Mouse (Mus musculus) E14TG2a.4 (cell line): Measurements from ENCODE around the gene Adgrg3.

Source experiments
- H3K27me3 ChIP-seq: 2 replicates; pipeline ENCODE4 v1.6.1; 2014; ENCODE audit warnings: low read length, control low read depth; ENCODE audit not compliant: insufficient read depth
- H3K36me3 ChIP-seq: 2 replicates; pipeline ENCODE4 v1.6.1; 2014; ENCODE audit warnings: low read length, control low read depth; ENCODE audit not compliant: insufficient read depth
- H3K4me1 ChIP-seq: replicated peaks from 2 replicates; pipeline ENCODE4 v1.6.1; 2014; ENCODE audit warnings: low read depth, low read length, control low read depth
- H3K4me3 ChIP-seq: replicated peaks from 2 replicates; pipeline ENCODE4 v1.5.1; 2014; ENCODE audit warnings: mild to moderate bottlenecking, low read length
- H3K9me3 ChIP-seq: 2 replicates; pipeline ENCODE4 v1.6.1; 2014; ENCODE audit warnings: low read length, control low read depth
- CTCF ChIP-seq: conservative IDR thresholded peaks from 2 replicates; pipeline ENCODE4 v1.5.1; 2014; ENCODE audit warnings: low read length
- NANOG ChIP-seq: IDR thresholded peaks from 2 replicates; pipeline ENCODE4 v1.6.1; 2014; ENCODE audit warnings: borderline replicate concordance, low read length, mixed read lengths
- POU5F1 ChIP-seq: IDR thresholded peaks from 2 replicates; pipeline ENCODE4 v1.6.1; 2014; ENCODE audit warnings: low read length, borderline replicate concordance

Gene Adgrg3

DNA sequence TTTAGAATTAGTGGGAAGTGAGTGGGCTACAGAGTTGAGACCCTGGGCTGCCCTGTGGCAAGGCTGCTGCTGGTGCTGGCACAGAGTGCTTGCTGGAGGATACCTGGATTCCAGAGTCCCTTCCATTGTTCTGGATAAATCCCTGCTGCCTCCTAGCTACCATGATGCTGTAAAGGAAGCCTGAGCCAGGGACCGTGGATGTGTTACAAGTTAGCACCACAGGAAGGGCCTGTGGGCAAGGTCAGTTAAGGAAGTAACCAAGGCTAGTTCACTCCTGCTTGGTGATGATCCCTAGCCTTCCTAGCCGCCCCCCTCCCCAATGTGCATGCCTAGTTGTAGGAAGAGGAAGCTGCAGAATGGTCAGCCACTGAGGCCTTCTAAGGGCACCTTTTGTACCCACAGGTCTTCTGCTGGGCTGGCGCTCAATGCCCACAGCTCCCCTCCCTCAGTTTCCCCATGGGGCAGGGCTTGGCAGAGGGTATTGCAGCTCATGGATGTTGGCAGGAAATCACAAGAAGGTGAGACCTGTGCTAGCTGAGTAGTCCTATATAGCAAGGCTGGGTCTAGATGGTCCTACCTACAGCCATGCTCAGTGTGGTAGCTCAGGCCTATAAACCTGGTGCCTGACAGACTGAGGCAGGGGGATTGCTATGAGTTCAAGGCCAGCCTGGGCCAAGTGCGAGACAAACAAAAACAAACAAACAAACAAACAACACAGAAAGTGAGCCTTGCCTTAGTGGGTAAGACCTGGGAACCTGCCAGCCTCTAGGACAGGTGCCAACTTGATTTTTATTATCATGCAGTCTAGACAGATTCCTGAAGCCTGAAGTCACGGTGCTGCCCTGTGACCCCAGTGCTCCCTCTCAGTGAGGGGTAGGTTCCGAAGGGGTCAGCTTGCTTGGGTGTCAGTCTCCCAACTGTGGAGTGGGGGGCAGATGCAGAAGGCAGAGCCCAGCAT lies 20.3 kb upstream of the Adgrg3 start:
- no peak for TF ChIP-seq NANOG
- no peak for TF ChIP-seq CTCF
- no peak for TF ChIP-seq POU5F1
- no peak overlapping the region for H3K4me3 ChIP-seq
- H3K27me3 ChIP-seq, result peaks cover 38% of the 10 kb centered on the region
- peaks cover 48% of the 10 kb centered on the region for H3K4me1 ChIP-seq
- H3K36me3 ChIP-seq, result no peaks in the 10 kb centered on the region
- no peaks in the 10 kb centered on the region for H3K9me3 ChIP-seq

DNA sequence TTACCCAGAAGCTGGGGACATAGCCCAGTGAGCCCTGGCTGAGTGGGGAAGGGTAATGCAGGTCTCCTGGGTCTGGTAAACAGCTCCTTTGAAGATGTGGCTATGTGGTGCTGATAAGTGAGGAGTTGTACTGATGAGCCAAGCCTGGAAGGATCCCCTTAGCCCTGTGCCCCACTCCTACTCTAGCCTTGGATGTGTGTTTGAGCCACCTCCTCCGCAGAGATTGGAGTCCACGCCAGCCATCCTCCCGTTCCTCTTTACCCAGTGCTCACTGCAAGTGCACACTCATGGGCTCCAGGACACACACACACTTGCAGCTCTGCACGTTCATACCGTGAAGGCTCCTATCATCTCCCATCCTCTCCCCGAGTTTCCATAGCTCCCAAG lies 19.6 kb upstream of the Adgrg3 start:
- peaks cover 32% of the 10 kb centered on the region for H3K27me3 ChIP-seq
- H3K36me3 ChIP-seq, result no peaks in the 10 kb centered on the region
- TF ChIP-seq POU5F1 (no peak), NANOG (no peak), CTCF (no peak)
- peaks cover 47% of the 10 kb centered on the region for H3K4me1 ChIP-seq
- H3K4me3 ChIP-seq, result no peak overlapping the region
- H3K9me3 ChIP-seq, result no peaks in the 10 kb centered on the region

DNA sequence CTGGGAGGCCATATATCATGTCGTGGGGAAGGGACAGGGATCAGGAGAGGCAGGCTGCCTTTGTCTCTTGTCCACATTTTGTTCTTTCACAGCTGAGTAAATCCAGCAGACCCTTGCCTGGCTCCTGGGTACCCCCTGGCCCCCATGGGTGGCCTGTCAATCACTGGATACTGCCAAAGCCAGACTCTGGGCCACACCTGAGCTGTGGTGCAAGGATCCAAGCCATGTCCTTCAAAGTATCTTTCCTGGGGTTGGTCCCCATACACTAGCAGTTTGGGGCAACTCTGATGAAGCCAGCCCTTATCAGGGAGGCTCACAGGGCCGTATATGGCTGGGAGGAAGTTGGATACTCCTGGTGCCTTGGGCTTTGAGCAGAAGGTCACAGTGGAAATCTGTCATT lies 19.1 kb upstream of the Adgrg3 start:
- peaks cover 52% of the 10 kb centered on the region for H3K4me1 ChIP-seq
- TF ChIP-seq CTCF (no peak), NANOG (no peak), POU5F1 (no peak)
- H3K36me3 ChIP-seq, result no peaks in the 10 kb centered on the region

DNA sequence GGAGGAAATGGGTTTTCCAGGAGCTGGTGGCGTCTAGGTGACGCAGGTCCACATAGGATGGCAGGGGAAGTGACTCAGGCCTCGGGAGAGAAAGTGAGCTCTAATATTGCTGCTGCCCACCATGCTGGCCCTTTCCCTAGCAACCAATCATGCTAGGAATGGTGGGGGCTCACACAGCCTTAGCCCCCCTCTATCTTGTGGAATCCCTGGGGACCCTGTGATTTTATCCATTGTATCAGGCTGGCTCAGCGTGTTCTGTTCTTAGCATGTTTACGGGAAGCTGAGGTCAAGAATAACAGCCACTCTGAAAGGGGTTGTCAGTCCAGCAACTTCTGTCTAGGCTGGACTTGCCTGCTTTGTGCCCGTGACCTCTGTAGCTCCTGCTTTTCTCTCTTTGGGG lies 18.5 kb upstream of the Adgrg3 start:
- Histone ChIP-seq H3K4me3 (no peak overlapping the region), H3K27me3 (peaks cover 21% of the 10 kb centered on the region), H3K4me1 (peaks cover 51% of the 10 kb centered on the region), H3K36me3 (no peaks in the 10 kb centered on the region), H3K9me3 (no peaks in the 10 kb centered on the region)
- TF ChIP-seq NANOG (no peak), CTCF (no peak), POU5F1 (no peak)

More for the DNA sequence above, 19.1 kb upstream of the Adgrg3 start:
- no peak overlapping the region for H3K4me3 ChIP-seq
- H3K27me3 ChIP-seq, result peaks cover 27% of the 10 kb centered on the region
- no peaks in the 10 kb centered on the region for H3K9me3 ChIP-seq

DNA sequence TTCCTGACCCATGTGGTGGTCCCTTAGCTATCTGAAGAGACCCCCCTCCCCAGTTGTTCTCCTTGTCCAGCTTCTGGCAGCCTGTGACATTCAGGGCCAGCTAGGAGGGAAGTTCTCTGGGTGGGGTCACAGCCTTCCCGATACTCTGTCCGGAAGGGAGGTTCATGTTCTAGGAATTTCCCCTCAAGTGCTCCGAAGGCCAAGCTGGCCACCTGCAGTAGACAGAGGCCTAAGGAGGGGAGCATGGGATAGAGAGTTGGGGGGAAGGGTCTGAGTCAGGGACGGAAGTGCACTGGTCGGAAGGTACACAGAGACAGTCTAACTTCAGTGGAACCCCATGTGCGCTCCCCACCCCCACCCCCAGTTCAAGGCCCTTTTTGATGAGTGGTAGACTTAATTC lies 17.5 kb upstream of the Adgrg3 start:
- TF ChIP-seq NANOG, result no peak
- no peak for TF ChIP-seq CTCF
- no peak for TF ChIP-seq POU5F1
- Histone ChIP-seq H3K27me3 (peaks cover 12% of the 10 kb centered on the region), H3K9me3 (no peaks in the 10 kb centered on the region), H3K4me1 (peaks cover 46% of the 10 kb centered on the region), H3K4me3 (no peak overlapping the region), H3K36me3 (no peaks in the 10 kb centered on the region)

DNA sequence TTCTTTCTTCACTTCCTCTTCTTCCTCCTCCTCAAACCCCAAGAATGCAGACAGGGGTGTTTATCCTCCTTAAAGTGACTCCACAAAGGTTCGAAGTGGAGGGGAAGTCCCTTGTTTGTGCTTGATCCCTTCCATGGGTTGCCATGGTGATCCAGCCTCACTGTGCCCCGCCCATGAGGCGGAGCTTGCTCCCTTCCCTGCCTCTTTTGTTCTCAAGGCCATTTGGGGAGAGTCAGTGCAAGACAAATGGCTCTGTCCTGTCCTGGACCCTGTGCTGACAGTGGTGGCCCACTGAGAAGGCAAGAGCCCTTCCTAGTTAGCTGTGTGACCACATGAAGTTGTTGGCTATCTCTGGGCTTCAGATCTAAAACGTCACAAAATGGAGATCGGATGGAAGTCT lies 16.8 kb upstream of the Adgrg3 start:
- Histone ChIP-seq H3K9me3 (no peaks in the 10 kb centered on the region), H3K4me1 (peaks cover 51% of the 10 kb centered on the region), H3K27me3 (peaks cover 5% of the 10 kb centered on the region; the same call in 1 of the 2 replicates), H3K36me3 (no peaks in the 10 kb centered on the region), H3K4me3 (no peak overlapping the region)
- TF ChIP-seq POU5F1 (no peak), NANOG (no peak), CTCF (no peak)

DNA sequence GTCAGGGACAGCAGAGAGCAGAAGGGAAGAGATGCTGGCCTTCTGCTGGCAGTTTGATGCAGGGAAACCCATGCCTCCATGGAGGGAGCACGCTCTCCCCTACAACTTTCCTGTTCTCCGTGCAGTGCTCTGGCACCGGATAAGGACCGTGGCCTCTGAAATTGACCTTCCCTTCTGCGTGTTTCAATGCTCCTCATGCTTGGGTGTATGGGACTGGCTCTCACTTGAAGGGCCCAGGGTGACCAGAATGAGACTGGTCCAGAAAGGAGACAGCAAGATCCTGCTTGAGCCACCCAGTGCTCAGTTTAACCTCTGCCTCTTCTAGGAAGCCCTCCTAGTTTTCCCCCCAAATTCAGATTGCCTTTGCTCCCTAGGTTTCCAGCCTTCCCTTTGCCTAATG lies 16.3 kb upstream of the Adgrg3 start:
- H3K4me3 ChIP-seq, result no peak overlapping the region
- no peaks in the 10 kb centered on the region for H3K9me3 ChIP-seq
- TF ChIP-seq CTCF, result no peak
- TF ChIP-seq POU5F1, result no peak
- no peak for TF ChIP-seq NANOG
- 0 out of 2 replicates have a peak, but pooled peaks cover under 1% of the 10 kb centered on the region for H3K27me3 ChIP-seq
- H3K36me3 ChIP-seq, result no peaks in the 10 kb centered on the region
- H3K4me1 ChIP-seq, result peaks cover 54% of the 10 kb centered on the region

DNA sequence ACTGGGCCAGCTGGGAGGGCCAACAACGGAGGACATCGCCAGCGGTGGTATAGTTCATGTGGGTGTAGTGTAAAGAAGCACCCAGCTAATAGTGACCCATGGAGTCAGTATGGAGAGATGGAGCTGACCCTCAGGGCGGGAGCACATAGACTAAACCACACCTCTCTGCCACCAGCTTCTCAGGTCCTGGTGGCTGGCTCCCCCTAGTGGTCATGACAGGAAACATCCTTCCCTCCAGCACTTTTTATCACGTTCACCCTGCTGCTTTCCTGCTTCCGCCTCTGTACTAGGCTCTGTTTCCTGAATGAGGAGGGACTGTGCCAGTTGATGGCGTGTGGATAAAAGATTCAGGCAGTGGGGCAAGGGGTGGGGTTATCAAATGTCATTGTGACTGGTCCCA lies 15.8 kb upstream of the Adgrg3 start:
- Histone ChIP-seq H3K27me3 (no peaks in the 10 kb centered on the region), H3K4me1 (peaks cover 55% of the 10 kb centered on the region), H3K36me3 (no peaks in the 10 kb centered on the region), H3K4me3 (0 out of 2 replicates have a peak overlapping the region, but pooled peaks have one; percentile 13), H3K9me3 (no peaks in the 10 kb centered on the region)
- TF ChIP-seq POU5F1 (no peak), NANOG (no peak), CTCF (peak; percentile 82)
